9 mouse cellular contexts compared by ENCODE assay signal in the genomic region with DNA sequence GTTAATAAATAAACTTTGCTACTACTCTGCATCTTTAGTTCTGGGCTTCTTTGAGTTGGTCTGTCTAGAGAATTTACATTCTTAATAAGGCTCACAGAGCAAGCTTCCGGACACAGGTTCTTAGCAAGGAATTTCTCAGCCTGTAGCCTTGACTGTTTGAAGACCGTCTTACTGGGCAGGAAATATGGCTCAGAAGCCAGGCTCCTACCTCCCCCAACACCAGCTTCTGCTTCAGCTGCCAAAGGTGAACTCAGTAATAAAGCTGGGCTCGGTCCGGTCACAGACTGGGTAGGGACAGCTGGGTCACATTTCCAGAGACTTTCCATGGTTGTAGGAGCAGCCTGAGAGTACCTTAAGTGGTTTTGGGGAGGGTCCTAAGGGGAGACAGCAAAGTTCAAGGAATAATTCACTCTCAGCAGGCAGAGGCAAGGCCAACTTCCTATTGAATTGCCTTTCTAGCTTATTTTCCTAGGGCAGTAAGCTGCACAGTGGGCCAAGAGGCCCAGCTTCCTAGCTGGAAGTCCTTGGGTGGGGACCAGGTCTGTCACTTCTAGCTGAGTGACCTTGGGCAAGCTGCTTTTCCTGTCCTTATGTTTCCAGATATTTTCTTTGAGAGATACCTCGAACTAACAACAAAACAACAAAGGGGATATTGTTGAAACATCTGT. TPM values are rescaled to one million over a fixed set of nuclear protein-coding genes. Genes with fewer than 3 reads are reported as not detected.
DNase-seq lines count a peak whose midpoint lies in the region; ATAC-seq and TF ChIP-seq lines count a peak whose summit lies in the region.
"Had no signal": no experiment of that assay in that cellular context is flagged by ENCODE, and none has a peak within 500 bp of the region (broad histone marks: within the 10 kb centered on the region; RNA-seq: fewer than 3 reads in every experiment).

No protein-coding gene starts in this region.

- DNase-seq in liver, postnatal 0 days: no peak
- DNase-seq in liver: no peak
- no peak for DNase-seq in cerebellum, adult 8-10 months
- no peak for DNase-seq in right cerebral cortex, postnatal 10 days (ENCODE audit: low spot score in 2 of 2)
- DNase-seq in layer of hippocampus, adult 9-11 months: no peak

- ATAC-seq in liver, postnatal 0 days: no peak
- no peak for ATAC-seq in heart, embryonic 11.5 days (replicated peaks; ENCODE audit: insufficient number of reproducible peaks, low FRiP score, low TSS enrichment)
- ATAC-seq in kidney, embryonic 16.5 days (ENCODE audit: low FRiP score, low TSS enrichment): peak; percentile 57
- no peak for ATAC-seq in neural tube, embryonic 13.5 days (ENCODE audit: low read depth)

- H3K4me3 ChIP-seq in liver, postnatal 0 days (ENCODE audit: low read depth, low read length): no peak overlapping the region
- no peak overlapping the region for H3K4me3 ChIP-seq in heart, embryonic 11.5 days (ENCODE audit: low read depth, low read length)
- H3K4me3 ChIP-seq in kidney, embryonic 16.5 days (ENCODE audit: low read length): no peak overlapping the region; the same call in 1 of the 2 replicates
- H3K4me3 ChIP-seq in neural tube, embryonic 13.5 days: peak overlapping the region; percentile 77
- H3K4me3 ChIP-seq: erythroblast, embryonic 14.5 days had no signal

- peaks cover 29% of the 10 kb centered on the region for H3K27me3 ChIP-seq in liver, postnatal 0 days (ENCODE audit: insufficient read depth, low read length)
- peaks cover 43% of the 10 kb centered on the region for H3K27me3 ChIP-seq in heart, embryonic 11.5 days (ENCODE audit: control insufficient read depth, insufficient read depth, low read length)
- no peaks in the 10 kb centered on the region for H3K27me3 ChIP-seq in kidney, embryonic 16.5 days (ENCODE audit: insufficient read depth, low read length)
- no peaks in the 10 kb centered on the region for H3K27me3 ChIP-seq in neural tube, embryonic 13.5 days

- 0 out of 2 replicates have a peak overlapping the region, but pooled peaks have one; percentile 11 for H3K27ac ChIP-seq in liver, postnatal 0 days (ENCODE audit: low read depth)
- H3K27ac ChIP-seq in heart, embryonic 11.5 days (ENCODE audit: low read depth, low read length): peak overlapping the region; percentile 54; the same call in 1 of the 2 replicates
- peak overlapping the region; percentile 85 for H3K27ac ChIP-seq in kidney, embryonic 16.5 days (ENCODE audit: low read length)
- H3K27ac ChIP-seq in neural tube, embryonic 13.5 days (replicated peaks): peak overlapping the region; percentile 76

- H3K4me2 ChIP-seq in liver, postnatal 0 days (ENCODE audit: low read depth, low read length): no peak overlapping the region
- H3K4me2 ChIP-seq in heart, embryonic 11.5 days: peak overlapping the region; percentile 19; the same call in 1 of the 2 replicates
- peak overlapping the region; percentile 44; the same call in 1 of the 2 replicates for H3K4me2 ChIP-seq in kidney, embryonic 16.5 days (replicated peaks; ENCODE audit: low read depth, low read length)
- peak overlapping the region; percentile 75 for H3K4me2 ChIP-seq in neural tube, embryonic 13.5 days

- no peak overlapping the region for H3K9ac ChIP-seq in liver, postnatal 0 days (replicated peaks)
- no peak overlapping the region for H3K9ac ChIP-seq in heart, embryonic 11.5 days (ENCODE audit: low read depth, low read length)
- no peak overlapping the region for H3K9ac ChIP-seq in kidney, embryonic 16.5 days (replicated peaks; ENCODE audit: low read length)
- peak overlapping the region; percentile 67 for H3K9ac ChIP-seq in neural tube, embryonic 13.5 days

- WGBS in liver, postnatal 0 days (ENCODE audit: insufficient replicate concordance): 45% methylated on average over 5 of the region's 5 CpGs
- 32% methylated on average over 5 of the region's 5 CpGs for WGBS in heart, embryonic 11.5 days (ENCODE audit: insufficient replicate concordance)
- 6% methylated on average over 5 of the region's 5 CpGs for WGBS in kidney, embryonic 16.5 days
- 20% methylated on average over 5 of the region's 5 CpGs for WGBS in neural tube, embryonic 13.5 days

- H3K4me1 ChIP-seq in liver, postnatal 0 days (ENCODE audit: insufficient read depth): no peaks in the 10 kb centered on the region
- peaks cover 9% of the 10 kb centered on the region for H3K4me1 ChIP-seq in heart, embryonic 11.5 days (ENCODE audit: control insufficient read depth, insufficient read depth, low read length)
- H3K4me1 ChIP-seq in kidney, embryonic 16.5 days (ENCODE audit: insufficient read depth, low read length): peaks cover 28% of the 10 kb centered on the region
- H3K4me1 ChIP-seq in neural tube, embryonic 13.5 days (replicated peaks): peaks cover 52% of the 10 kb centered on the region

- no peak for TF ChIP-seq CTCF in liver, postnatal 0 days (IDR thresholded peaks at IDR 0.05; ENCODE audit: low read depth)

- H3K9me3 ChIP-seq in liver, postnatal 0 days (ENCODE audit: low read length): no peaks in the 10 kb centered on the region
- no peaks in the 10 kb centered on the region for H3K9me3 ChIP-seq in heart, embryonic 11.5 days (replicated peaks; ENCODE audit: control insufficient read depth, low read length)
- no peaks in the 10 kb centered on the region for H3K9me3 ChIP-seq in kidney, embryonic 16.5 days (ENCODE audit: low read length)
- H3K9me3 ChIP-seq in neural tube, embryonic 13.5 days: no peaks in the 10 kb centered on the region

- TF ChIP-seq EP300 in liver, postnatal 0 days (IDR thresholded peaks at IDR 0.05; ENCODE audit: low read depth): no peak

- no peaks in the 10 kb centered on the region for H3K36me3 ChIP-seq in liver, postnatal 0 days (replicated peaks; ENCODE audit: insufficient read depth, low read length)
- no peaks in the 10 kb centered on the region for H3K36me3 ChIP-seq in heart, embryonic 11.5 days (ENCODE audit: control insufficient read depth, insufficient read depth, low read length)
- no peaks in the 10 kb centered on the region for H3K36me3 ChIP-seq in kidney, embryonic 16.5 days (ENCODE audit: insufficient read depth, low read length)
- H3K36me3 ChIP-seq in neural tube, embryonic 13.5 days: no peaks in the 10 kb centered on the region

RNA-seq across cellular contexts. Expression of a gene that starts 3.0 kb away (rescaled TPM):
- 1.6 and 2.1 TPM in 2 replicates for polyA plus RNA-seq in liver, postnatal 0 days (2015; fragmentation: Nextera tagmentation; extraction: Ambion mirVana)
- 28.2 and 32.8 TPM in 2 replicates for polyA plus RNA-seq in heart, embryonic 11.5 days (2014; fragmentation: Nextera tagmentation; extraction: Ambion mirVana)
- 36.3 and 37.5 TPM in 2 replicates for polyA plus RNA-seq in kidney, embryonic 16.5 days (2015; fragmentation: Nextera tagmentation; extraction: Ambion mirVana)
- polyA plus RNA-seq in neural tube, embryonic 13.5 days (2015; fragmentation: Nextera tagmentation; extraction: Ambion mirVana): 52.8 and 62.9 TPM in 2 replicates
- polyA plus RNA-seq: erythroblast, embryonic 14.5 days had no signal

Comparison
In these comparisons a context has a peak if more than half of its experiments do, and no peak if none do; other contexts are left out.
1. H3K27ac ChIP-seq: peak in every context shown above with its lines; median percentile 85 in kidney, embryonic 16.5 days; 76 in neural tube, embryonic 13.5 days; 54 in heart, embryonic 11.5 days; 11 in liver, postnatal 0 days.